Mouse (Mus musculus) right cerebral cortex, postnatal 25 days (tissue): ENCODE measurements around the gene Gm20388.

ENCODE experiments used
- DNase-seq: peaks from one replicate; pipeline ENCODE4 v3.0.0; 2022

Gene Gm20388

DNA sequence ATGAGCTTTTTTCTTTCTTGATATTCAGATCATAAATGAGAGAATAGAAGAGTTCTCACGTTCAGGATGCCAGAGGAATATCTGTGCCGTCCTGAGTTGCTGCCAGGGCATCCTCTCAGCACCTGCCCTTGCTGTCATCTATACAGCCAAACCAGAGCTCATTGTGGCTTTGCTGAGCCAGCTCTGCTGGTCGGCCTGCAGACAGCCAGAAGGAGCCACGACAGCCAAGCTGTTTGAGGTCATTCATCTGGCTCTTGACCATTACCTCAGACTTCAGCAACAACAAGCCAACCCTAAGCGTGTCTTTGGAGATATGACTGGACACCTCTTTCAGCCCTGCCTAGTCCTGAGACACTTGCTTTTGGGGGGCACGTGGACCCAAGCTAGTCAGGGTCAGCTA is 4117.2 kb downstream of the Gm20388 start:
- DNase-seq: no peak

DNA sequence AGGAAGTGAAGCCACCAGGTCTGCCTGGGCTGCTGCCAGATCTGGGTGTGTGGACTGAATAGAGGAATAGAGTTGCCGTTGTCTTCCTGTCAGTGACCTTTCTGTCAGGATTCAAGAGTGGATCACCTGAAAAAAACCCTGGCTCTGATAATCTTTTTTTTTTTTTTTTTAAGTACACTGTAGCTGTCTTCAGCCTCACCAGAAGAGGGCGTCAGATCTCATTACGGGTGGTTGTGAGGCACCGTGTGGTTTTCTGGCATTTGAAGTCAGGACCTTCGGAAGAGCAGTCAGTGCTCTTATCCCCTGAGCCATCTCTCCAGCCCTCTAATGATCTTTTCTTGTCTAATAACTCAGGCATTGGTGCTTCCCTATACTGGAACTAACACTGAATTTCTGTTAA is 4122.8 kb downstream of the Gm20388 start:
- no peak for DNase-seq

DNA sequence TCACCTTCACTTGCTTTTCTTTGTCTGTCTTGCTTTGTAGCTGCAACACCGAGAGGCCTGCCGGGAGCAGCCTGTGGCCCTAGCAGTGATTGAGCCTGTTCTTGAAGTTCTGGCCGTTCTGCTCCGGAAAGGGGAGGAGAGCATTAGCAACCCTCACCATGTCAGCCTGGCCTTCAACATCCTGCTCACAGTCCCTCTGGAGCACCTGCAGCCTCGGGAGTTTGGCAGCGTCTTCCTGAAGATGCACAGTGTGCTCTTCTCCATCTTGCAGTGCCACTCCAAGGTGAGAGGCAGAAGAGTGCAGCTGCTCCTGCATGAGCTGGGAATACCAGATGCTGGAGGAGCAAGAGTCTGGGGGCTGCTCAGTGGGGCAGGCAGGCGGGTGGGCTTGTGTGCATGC is 4127.5 kb downstream of the Gm20388 start:
- DNase-seq: no peak

DNA sequence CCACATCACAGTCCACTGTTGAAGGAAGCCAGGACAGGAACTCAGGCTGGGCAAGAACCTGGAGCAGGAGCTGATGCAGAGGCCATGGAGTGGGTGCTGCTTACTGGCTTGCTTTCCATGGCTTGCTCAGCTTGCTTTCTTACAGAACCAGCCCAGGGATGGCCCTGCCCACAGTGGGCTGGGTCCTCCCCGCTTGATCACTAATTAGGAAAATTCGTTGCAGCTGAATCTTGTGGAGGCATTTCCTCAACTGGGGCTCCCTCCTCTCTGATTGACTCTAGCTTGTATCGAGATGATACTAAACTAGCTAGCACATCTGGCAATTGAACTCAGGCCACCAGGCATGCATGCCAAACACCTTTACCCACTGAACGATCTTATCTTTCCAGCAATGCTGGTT is 4128.7 kb downstream of the Gm20388 start:
- DNase-seq: no peak

DNA sequence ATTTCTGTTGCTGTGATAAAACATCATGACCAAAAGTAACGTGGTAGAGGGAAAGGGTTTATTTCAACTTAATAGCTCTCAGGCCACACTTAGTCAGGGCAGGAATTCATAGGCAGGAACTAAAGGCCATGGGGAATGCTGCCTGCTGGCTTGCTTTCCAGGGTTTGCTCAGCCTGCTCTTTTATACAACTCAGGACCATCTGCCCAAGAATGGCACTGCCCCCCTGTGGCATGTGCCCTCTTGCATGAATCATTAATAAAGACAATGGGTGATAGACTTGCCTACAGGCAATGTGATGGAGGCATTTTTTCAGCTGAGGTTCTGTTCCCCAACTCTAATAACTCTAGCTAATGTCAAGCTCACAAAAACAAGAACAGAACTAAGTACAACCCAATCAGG is 4131.6 kb downstream of the Gm20388 start:
- DNase-seq: no peak

DNA sequence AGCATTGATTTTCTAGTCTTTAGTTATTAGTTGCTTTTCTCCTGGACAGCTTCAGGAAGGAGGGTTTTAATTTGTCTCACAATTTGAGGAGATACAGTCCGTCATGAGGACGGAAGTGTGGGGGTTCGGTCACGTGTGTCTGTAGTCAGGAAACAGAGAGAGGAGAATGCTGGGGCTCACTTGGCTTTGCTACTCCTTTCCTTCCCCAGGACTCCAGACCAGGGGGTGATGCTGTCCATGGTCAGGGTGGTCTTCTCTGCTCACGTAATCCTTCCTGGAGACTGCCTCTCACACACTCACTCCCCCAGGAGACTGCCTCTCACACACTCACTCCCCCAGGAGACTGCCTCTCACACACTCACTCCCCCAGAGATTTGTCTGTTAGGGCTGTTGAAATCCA is 4133.8 kb downstream of the Gm20388 start:
- DNase-seq: no peak

DNA sequence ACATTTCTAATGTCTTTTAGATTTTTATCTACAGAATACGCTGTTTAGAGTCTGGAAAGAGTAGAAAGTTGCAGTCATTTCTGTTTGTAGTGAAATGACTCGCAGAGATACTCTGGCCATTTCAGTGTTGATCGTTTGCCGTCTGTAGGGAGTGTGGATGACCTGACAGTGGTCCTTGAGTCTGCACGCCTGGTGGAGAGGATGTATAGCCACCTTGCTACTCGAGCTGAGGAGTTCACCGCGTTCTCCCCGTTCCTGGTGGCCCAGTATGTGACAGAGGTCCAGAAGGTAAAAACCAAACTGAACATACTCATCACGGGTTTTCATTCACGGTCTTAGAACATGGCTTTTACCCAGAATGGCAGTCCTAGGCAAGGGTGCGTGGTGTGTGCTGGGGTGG is 4134.3 kb downstream of the Gm20388 start:
- DNase-seq: no peak

DNA sequence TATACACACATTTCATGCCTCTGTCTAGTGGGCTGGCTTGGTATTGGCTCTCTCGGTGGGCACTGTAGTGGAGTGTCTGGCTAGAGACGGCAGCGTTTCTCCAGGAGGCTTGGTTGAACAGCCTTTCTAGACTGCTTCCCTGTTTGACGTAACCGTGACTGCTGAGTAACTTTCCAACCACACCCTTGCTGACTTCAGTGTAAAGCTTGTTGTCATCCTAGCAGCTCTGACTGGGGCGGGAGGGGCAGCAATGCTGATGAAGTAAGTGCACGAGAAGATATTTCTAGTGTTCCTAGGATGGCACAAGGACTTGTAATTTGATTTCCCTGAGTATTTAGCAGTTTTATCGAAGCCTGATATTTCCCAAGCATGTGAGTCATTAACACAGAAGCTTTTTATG is 4135.2 kb downstream of the Gm20388 start:
- no peak for DNase-seq

DNA sequence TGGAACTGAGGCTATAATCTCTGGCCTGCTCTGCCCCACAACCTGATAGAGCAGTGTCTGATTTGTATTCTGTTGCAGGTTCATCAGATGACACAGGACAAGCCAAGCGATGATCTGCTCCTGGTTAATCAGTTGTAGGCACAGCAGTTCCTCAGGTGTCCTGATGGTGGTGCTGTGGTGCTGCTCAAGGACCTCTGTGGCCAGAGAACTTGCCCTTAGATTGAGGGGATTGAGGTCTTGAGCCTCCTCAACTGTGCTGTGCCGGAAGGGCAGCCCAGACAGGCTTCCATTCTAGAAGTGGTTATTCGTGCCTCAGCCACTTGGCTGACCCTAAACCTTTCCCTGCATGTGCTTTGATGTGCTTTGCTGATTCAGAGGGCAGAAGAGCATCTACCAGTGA is 4141.5 kb downstream of the Gm20388 start:
- DNase-seq: peak; percentile 38

DNA sequence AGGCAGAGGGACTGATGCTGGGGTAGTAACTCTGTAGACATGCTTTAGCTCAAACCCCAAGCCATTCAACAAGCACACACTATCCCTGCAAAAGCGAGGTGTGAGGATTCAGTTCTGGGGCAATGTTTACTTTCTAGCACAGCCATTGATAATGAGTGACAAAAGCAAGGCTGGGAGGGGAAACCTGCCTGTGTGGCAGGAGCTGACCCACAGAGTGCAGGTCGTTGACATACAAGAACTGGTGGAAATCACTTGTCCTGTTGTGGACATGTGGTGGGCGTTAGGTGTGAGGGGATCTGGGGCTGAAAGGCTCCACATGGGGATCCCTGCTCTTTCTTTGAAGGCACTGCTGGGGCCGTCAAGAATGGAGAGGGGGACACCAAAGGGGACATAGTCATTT is 4141.9 kb downstream of the Gm20388 start:
- no peak for DNase-seq

DNA sequence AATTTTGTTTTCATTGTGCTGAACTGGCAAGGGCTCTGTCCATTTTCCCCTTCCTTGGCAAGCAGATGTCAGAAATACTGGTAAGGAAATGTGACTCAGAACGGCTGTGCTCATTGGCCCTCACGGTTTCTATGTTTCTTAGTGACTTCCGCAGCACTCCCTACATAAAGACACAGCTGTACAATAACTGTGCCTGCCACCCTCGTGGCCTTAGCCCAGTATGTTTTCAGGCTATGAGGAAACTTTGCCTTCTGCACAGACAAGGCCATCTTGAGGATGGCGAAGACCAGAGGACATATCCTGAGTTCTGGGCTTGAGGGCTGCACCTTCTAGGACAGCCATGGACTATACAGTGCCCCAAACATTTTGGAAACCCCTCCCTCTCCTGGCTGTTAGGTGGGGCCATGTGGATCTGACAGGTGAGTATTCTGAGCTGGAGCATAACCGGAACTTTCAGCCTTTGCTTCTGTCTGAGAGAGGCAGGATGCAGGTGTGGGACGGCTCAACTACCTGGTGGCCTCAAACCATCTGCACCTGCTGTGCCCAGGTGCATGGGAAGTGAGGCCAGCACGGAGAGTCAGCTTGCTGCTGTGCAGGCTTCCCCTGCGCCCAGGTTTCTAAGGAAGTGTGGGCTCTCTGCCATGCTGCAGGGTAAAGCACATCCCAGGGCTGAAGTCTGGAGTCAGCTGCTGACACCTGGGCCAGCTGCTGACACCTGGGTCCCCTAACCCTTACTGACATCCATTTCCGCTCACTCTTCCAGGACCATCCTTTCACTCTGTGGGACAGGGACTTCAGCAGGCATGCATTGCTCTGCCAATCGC is 4146.4 kb downstream of the Gm20388 start:
- no peak for DNase-seq

DNA sequence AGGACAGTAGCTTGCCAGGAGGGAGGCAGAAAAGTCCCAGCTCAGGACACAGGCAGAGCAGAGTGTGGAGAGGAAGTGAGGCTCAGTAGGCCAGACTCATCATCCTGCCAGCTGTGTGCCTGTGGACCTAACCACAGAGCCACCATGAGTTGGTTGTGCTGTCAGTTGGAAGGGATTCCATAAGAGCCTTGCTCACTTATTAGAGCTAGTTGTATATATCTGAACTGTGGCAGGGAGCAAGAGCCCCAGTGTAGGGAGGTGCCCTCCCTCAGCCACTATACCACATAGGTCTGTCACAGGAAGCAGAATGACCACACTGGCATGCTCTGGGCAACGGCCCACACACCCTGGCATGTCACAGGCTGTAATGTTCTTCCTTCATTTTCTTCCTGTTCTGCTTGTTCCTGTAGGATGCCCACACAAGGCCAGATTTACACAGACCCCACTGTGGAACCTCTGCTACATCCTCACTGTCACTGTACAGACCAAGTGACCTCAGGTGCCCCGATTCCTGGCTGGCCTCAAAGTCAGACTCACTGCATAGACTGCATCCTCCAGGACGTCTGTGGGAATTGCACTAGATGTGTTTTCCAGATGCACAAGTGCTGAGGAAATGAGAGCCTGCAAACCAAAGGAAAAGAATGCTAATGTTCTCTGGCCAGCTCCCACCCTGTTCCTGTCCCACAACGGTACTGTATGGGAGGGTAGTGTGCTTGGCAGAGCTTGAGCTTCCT is 4155.9 kb downstream of the Gm20388 start:
- DNase-seq: no peak

DNA sequence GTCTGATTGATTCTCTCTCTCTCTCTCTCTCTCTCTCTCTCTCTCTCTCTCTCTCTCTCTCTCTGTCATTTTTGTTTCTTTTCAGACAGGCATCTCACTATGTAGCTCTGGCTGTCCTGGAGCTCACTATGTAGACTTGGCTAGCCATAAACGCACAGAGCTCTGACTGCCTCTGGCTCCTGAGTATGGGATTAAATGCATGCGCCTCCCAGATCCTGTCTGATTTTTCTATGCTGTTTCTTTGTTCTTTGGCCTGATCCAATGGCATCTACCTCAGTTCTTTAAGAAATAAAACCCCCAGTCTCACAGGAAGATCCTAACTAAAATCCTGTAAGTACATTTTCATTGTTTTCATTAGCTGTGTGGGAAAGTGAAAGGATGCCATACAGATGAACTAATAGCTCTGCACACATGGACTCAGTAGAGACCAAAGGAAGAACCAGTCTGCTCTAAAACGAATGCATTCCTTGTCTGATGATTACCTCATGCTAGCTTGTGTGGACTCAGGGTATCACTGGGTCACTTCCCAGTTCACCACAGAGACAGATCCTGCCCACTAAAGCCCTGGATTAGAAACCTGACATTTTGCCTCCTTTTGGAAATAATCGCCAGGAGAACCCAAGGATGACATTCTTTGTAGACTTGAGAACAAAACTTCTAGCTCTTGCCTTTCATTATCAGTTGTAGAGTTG is 4156.6 kb downstream of the Gm20388 start:
- no peak for DNase-seq

DNA sequence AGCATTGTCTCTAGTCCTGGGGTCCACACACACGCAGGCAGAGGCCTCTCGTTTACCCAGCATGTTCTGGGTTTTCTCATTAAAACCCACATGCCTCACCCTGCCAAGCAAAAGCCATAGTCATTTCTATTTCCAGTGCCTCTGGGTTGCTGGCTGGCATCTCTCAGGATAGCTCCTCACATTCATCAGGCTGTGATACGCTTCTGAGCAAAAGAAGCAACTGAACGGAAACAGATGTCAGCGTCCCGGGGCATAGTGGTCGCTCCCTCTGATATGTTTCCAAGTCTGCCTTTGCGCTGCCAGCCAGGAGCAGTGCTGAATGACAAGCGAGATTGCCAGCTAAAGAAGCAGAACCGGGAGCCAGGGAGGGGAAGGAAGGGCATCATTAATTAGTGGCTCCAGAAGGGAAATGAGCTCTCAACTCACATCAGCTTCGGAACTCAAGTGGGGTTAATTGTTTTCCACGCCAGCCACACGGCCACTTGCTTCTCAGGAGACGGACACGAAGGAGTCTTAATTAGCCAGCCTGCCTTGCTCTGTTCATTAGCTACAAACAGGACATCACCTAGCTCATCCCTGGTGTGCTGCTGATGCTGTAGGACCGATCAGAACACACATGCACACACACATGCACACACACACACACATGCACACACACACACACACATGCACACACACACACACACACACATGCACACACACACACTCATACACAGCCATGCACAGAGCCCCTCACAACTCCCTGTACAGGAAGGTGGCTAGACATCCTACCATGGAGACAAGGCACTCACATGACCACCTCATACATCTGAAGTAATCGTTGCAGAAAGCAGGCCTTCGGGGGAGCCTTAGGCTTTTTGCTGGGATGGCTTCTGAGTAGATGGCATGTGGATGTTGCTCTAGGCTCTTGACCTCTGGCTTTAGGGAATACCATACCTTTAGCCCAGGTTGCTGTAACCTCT is 4160.0 kb downstream of the Gm20388 start:
- no peak for DNase-seq

DNA sequence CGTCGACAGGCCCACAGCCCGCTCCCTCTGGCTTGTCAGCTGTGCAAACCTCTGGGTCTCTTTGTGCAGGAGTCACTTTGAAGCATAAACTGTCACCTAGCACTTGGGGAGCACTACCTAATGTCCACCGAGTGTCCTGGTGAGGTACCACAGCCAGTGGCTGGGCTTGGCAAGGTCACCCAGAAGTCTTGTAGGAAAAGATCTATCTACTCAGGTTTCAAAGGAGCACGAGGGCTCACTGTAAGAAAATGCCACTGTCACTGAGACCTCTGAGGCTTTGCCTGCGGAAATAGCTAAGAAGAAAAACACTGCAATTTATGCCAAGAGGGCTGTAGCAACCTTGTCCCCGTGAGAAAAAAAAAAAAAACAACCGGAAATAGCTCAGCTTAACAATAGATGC is 4165.3 kb downstream of the Gm20388 start:
- DNase-seq: no peak

DNA sequence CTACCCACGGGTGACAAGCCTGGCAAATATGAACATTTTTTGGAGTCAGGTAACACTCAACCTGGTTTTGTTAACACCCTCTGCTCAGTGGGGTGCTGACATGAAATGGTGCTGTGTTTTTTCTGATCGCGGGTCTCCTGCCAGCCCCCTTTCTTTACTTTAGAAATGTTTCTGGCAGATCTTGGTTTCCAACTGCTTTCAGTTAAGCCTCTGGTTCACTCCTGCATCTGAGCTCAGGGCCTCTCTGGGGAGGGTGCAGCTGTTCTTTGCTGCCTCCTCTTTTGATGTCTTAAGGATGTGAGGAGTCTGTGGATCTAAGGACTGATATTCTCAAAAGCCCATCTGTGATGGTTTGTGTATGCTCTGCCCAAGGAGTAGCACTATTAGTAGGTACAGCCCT is 4165.8 kb downstream of the Gm20388 start:
- DNase-seq: no peak

DNA sequence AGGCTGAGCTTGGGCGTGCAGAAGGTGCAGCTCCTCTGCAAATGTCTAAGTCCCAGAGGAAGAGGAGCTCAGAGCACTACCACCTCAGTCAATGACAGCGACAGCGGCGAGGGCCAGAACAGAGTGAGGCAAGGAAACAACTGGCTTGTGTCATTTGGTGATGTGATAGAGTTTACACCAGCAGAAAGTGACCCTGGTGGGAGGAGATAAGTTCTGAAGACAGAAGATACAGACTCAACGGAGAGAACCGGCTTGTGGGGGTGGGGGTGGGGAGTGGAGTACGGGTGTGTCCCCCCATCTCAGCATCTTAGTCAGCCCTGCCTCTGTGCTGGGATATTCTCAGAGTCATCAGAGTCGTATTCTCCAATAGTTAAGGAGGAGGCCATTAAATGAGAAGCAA is 4166.7 kb downstream of the Gm20388 start:
- DNase-seq: no peak

DNA sequence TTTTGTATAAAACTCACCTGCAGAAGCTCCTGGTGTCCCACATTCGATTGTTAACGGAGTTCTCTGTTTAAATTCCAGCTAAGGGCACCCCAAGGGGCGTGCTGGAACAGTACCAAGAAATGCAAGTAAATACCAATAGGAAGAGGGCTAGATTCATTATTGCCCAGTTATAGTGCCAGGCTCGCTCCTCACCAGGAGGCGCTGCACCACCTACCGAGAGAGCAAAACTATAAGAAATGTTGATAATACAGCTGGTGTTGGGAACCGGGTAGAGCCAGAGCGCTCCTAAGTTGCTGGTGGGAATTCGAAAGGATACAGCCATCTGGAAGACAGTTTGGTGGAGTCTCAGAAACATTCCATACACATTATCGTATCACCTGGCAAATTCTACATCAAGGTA is 4167.4 kb downstream of the Gm20388 start:
- DNase-seq: no peak

DNA sequence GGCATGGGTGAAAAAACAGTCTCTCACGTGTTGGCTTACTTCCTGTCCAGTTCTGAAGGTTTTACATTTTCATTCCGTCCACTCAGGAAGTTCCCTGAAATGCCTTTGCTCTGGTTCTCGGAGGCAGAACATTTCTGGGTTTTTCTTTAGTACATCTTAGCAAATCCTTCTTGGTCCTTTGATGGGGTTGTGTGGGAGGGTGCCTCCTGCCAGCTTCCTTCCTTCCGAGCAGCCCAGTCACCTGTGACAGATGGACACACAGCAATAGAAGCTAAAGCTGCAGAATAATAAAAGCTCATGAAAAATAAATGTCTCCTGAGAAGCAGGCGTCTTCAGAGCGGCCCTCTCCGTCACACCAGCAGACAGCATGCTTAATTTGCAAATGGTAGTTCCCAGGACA is 4168.3 kb downstream of the Gm20388 start:
- peak; percentile 29 for DNase-seq

DNA sequence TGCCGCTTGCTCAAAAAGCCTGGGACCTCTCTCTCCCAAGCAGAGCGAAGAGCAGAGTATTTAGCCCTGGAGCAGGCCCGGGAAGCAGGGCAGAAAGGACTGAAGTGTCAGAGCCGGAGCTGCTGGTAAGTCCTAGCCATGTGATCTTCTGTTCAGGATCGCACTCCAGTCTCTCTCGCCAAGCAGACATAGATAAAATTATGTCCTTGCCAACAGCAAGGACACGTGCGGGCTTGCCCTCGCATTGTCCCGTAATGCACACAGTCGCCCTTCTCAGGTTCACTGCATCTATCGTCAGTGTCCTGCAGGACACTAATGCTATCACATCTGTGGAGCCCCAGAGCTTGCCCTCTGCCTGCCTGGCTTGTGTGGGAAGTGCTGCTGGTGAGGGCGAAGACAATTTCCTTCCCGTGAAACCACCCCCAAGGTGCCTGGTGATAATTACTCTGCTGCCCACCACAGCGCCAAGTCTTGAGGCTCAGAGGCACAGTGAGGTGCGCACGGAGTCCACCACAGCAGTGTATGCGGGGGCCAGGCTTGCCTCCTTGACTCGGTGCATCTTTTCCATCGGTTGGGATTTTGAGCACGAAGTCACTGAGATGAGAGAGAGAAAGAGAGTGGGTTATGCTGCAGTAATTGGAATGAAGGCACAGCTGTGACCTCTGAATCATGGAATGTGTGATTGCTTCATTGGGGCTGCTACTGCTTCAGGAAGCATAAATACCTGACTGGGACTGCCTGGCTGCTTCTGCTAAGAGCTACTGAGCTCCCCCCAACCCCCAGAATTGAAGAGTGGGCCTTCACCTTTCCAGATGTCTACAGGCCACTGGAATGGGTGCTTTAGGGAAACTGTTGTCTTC is 4170.1 kb downstream of the Gm20388 start:
- peak; percentile 23 for DNase-seq

DNA sequence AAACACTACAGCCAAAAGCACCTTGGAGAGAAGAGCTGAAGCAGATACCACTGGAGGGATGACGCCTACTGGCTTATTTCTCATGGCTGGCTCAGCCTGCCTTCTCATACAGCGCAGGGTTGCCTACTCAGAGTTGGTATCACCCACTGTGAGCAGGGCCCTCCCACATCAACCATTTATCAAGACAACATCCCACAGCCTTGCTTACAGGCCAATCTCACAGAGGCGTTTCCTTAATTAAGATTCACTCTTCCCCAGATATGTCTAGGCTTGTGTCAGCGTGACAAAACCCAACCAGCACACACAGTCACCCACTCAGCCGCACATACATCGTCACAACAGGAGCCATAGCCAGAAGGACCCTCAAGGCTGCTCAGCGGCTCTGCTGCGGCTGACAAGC is 4172.0 kb downstream of the Gm20388 start:
- DNase-seq: peak; percentile 30

DNA sequence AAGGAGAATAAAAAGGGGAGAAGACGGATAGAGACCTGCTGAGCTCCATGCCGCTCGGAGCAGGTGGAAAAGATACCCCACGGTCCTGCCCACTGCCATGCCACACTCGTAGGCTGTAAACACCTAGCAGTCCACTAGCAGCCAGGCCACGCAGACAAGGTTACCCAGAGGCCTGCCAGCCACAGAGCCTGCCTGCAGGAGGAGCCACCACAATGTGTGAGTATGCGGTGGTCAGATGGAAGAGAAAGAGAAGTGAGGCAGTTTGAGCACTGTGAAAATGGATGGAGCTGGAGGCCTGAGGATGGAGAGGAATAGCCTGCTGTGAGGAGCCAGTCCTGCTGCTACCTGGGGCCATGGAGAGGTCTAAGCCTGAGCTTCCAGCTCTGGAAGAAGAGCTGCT is 4173.0 kb downstream of the Gm20388 start:
- no peak for DNase-seq
